Mouse (Mus musculus) adipose tissue, adult 10 weeks (tissue): ENCODE data around the gene Klrb1b. TPM values are rescaled to one million over a fixed set of nuclear protein-coding genes. Genes with fewer than 3 reads are reported as not detected.

ENCODE experiments used
- polyA plus RNA-seq: library from polyadenylated mRNA; stranded (reverse); fragments of 350-450 nt; fragmentation: Illumina TruSeq; extraction: RNeasy Lipid Tissue Mini Kit (QIAGEN cat#74804); gene quantifications from one replicate; pipeline ENCODE4 v1.2.3, GENCODE M21; 2014; ENCODE audit warnings: low read depth, low replicate concordance

Klrb1b gene
- polyA plus RNA-seq: 0.91 TPM

DNA sequence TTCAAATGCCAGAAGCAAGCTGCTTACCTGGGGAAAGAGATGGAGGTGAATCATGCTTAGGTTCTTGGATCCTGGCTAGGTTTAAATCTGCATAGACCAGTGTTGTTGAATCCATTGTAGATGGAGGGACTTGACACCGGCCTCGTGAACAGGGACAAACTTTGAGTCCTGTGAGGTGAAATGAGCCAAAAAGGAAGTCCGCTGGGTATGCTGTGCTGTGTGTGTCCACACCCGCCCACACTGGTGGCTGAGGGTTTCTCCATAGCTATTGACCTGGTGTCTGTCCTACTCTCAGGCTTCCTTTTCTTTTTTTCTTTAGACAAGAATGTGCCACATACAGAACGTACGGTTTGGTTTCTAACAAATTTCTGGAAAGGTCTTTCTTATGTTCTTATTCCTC is at the start of gene Klrb1b, which contains the start of gene Gm44511:
Gene Klrb1b, minus strand, starts transcription at position 200 of the 400 bp plus-strand sequence.
Gene Gm44511, minus strand, starts transcription at position 184 of the 400 bp plus-strand sequence.

DNA sequence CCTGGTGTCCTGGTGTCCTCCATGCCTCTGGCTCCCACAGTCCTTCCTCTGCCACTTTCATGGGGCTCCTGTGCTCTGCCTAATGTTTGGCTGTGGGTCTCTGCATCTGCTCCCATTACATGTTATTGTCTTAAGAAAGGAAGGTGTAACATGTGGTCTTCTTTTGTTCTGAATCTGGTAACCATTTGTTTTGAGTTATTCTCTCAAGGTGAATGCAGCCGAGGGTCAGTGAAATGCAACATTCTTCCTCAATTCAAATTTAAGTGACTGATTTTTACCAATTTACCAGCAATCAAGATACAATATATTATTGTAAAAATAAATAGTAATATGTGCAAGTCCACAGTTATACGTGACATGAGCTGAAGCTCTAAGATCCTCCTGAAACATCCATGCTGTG is 37.0 kb downstream of the Klrb1b start, which contains the start of gene Klrb1c:
Gene Klrb1c, minus strand, starts transcription at position 101 of the 400 bp plus-strand sequence.

Other genes starting within 250 kb of the Klrb1b start
- gene A2ml1, start 244.7 kb downstream of the Klrb1b start, polyA plus RNA-seq: 20.8 TPM
- 40.5 TPM for gene Klrb1a, start 202.8 kb downstream of the Klrb1b start, polyA plus RNA-seq
- 0.50 TPM for gene Clec2h, start 163.9 kb downstream of the Klrb1b start, polyA plus RNA-seq
- gene Klrb1, start 103.3 kb downstream of the Klrb1b start, polyA plus RNA-seq: 0.52 TPM
- 136 TPM for gene Klrb1c, start 37.1 kb downstream of the Klrb1b start, polyA plus RNA-seq
- 0.88 TPM for gene Gm44511, start within 50 bp of the Klrb1b start, polyA plus RNA-seq
- gene Clec2i, start 61.3 kb upstream of the Klrb1b start, polyA plus RNA-seq: 2.3 TPM
- 2.3 TPM for gene BC035044, start 64.8 kb upstream of the Klrb1b start, polyA plus RNA-seq
- gene Clec2g, start 108.0 kb upstream of the Klrb1b start, polyA plus RNA-seq: 0.16 TPM
- 0.47 TPM for gene Klrb1f, start 219.6 kb upstream of the Klrb1b start, polyA plus RNA-seq